In the genomic region with DNA sequence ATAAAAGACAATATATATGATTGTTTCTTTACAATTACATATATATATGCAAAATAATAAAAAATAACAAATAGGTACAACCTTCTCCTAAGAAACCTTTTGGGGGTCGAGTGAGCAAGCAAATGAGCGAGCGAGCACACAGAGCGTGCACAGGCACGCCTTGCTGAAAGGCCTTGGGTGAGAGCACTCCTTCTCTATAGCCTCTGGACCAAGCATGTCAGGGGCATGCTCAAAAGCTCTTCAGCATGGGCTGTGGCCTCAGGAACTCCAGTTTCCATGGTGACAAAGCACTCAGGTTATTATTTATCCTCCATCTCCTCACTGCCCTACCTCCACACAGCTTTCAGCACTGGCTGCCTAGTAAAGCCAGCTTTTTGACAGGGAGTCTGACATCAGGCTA, we compare ENCODE assay signal across 17 mouse cellular contexts. TPM values are rescaled to one million over a fixed set of nuclear protein-coding genes. Genes with fewer than 3 reads are reported as not detected.
DNase-seq lines count a peak whose midpoint lies in the region; ATAC-seq and TF ChIP-seq lines count a peak whose summit lies in the region.
"Had no signal": no experiment of that assay in that cellular context is flagged by ENCODE, and none has a peak within 500 bp of the region (broad histone marks: within the 10 kb centered on the region; RNA-seq: fewer than 3 reads in every experiment).

No protein-coding gene starts in this region.

- no peaks in the 10 kb centered on the region for H3K9me3 ChIP-seq in lung, embryonic 14.5 days (ENCODE audit: low read depth, low read length)
- no peaks in the 10 kb centered on the region for H3K9me3 ChIP-seq in embryonic facial prominence, embryonic 12.5 days
- no peaks in the 10 kb centered on the region for H3K9me3 ChIP-seq in midbrain, embryonic 15.5 days
- H3K9me3 ChIP-seq: hindbrain, embryonic 15.5 days; stomach, embryonic 15.5 days had no signal

- H3K4me2 ChIP-seq in lung, embryonic 14.5 days: no peak overlapping the region
- no peak overlapping the region for H3K4me2 ChIP-seq in embryonic facial prominence, embryonic 12.5 days (replicated peaks)
- H3K4me2 ChIP-seq in midbrain, embryonic 15.5 days: no peak overlapping the region
- H3K4me2 ChIP-seq: hindbrain, embryonic 15.5 days; stomach, embryonic 15.5 days had no signal

- TF ChIP-seq CTCF in lung, embryonic 14.5 days (IDR thresholded peaks at IDR 0.05; ENCODE audit: low read depth): no peak

- no peak overlapping the region for H3K4me3 ChIP-seq in lung, embryonic 14.5 days (ENCODE audit: low read depth, low read length)
- H3K4me3 ChIP-seq in embryonic facial prominence, embryonic 12.5 days: no peak overlapping the region
- H3K4me3 ChIP-seq in midbrain, embryonic 15.5 days: no peak overlapping the region
- H3K4me3 ChIP-seq: hindbrain, embryonic 15.5 days; layer of hippocampus, adult 2 months; left cerebral cortex, adult 2 months; stomach, embryonic 15.5 days had no signal

- ATAC-seq in lung, embryonic 14.5 days (ENCODE audit: insufficient read depth): peak; percentile 75
- ATAC-seq in embryonic facial prominence, embryonic 12.5 days (ENCODE audit: insufficient number of reproducible peaks, insufficient read depth, low FRiP score, low TSS enrichment): peak; percentile 64; the same call in 1 of the 2 replicates
- peak; percentile 60 for ATAC-seq in midbrain, embryonic 15.5 days (replicated peaks)

- H3K4me1 ChIP-seq in lung, embryonic 14.5 days (ENCODE audit: insufficient read depth): no peaks in the 10 kb centered on the region
- H3K4me1 ChIP-seq in embryonic facial prominence, embryonic 12.5 days: 0 out of 2 replicates have a peak, but pooled peaks cover 4% of the 10 kb centered on the region
- peaks cover 8% of the 10 kb centered on the region; the same call in 1 of the 2 replicates for H3K4me1 ChIP-seq in midbrain, embryonic 15.5 days
- H3K4me1 ChIP-seq: stomach, embryonic 15.5 days had no signal

- no peak overlapping the region for H3K27ac ChIP-seq in lung, embryonic 14.5 days (ENCODE audit: low read depth)
- H3K27ac ChIP-seq in embryonic facial prominence, embryonic 12.5 days: no peak overlapping the region
- H3K27ac ChIP-seq in midbrain, embryonic 15.5 days: peak overlapping the region; percentile 58; the same call in 1 of the 2 replicates
- H3K27ac ChIP-seq: hindbrain, embryonic 15.5 days; layer of hippocampus, adult 2 months; left cerebral cortex, adult 2 months; stomach, embryonic 15.5 days had no signal

- peak; percentile 23 for DNase-seq in embryo, embryonic 10.5 days (ENCODE audit: low spot score)
- DNase-seq in embryo, embryonic 11 days: no peak
- peak; percentile 67 for DNase-seq in lung, embryonic 14.5 days
- no peak for DNase-seq in lung, postnatal 4 days
- DNase-seq in kidney, adult 18-20 months: no peak
- DNase-seq in urinary bladder, adult 18-20 months (ENCODE audit: low spot score in 2 of 2): no peak
- DNase-seq: adrenal gland, postnatal 14 days; cerebellum, adult 9-11 months; kidney, adult 9 months; thymus, postnatal 14 days had no signal

- WGBS in lung, embryonic 14.5 days: 69% methylated on average over 5 of the region's 5 CpGs
- WGBS in embryonic facial prominence, embryonic 12.5 days: 75% methylated on average over 5 of the region's 5 CpGs
- WGBS in midbrain, embryonic 15.5 days: 74% methylated on average over 5 of the region's 5 CpGs

- H3K36me3 ChIP-seq in lung, embryonic 14.5 days (ENCODE audit: insufficient read depth): peaks cover 36% of the 10 kb centered on the region; the same call in 1 of the 2 replicates
- H3K36me3 ChIP-seq in embryonic facial prominence, embryonic 12.5 days: peaks cover 29% of the 10 kb centered on the region
- no peaks in the 10 kb centered on the region for H3K36me3 ChIP-seq in midbrain, embryonic 15.5 days (replicated peaks)
- H3K36me3 ChIP-seq: hindbrain, embryonic 15.5 days had no signal

- H3K27me3 ChIP-seq in lung, embryonic 14.5 days (ENCODE audit: insufficient read depth, low read length): no peaks in the 10 kb centered on the region
- H3K27me3 ChIP-seq in embryonic facial prominence, embryonic 12.5 days: no peaks in the 10 kb centered on the region
- H3K27me3 ChIP-seq in midbrain, embryonic 15.5 days (replicated peaks): no peaks in the 10 kb centered on the region
- H3K27me3 ChIP-seq: hindbrain, embryonic 15.5 days; stomach, embryonic 15.5 days had no signal

- H3K9ac ChIP-seq in lung, embryonic 14.5 days: no peak overlapping the region
- no peak overlapping the region for H3K9ac ChIP-seq in embryonic facial prominence, embryonic 12.5 days
- no peak overlapping the region for H3K9ac ChIP-seq in midbrain, embryonic 15.5 days
- H3K9ac ChIP-seq: hindbrain, embryonic 15.5 days; stomach, embryonic 15.5 days had no signal

RNA-seq across cellular contexts. Expression of gene Slit1, which starts 23.2 kb away (rescaled TPM):
- 0.08 and 0.24 TPM in 2 replicates for polyA plus RNA-seq in lung, embryonic 14.5 days (2014; fragmentation: Nextera tagmentation; extraction: Ambion mirVana)
- polyA plus RNA-seq in embryonic facial prominence, embryonic 12.5 days (2016; fragmentation: Nextera tagmentation; extraction: Ambion mirVana): 1.4 and 1.9 TPM in 2 replicates
- polyA plus RNA-seq in midbrain, embryonic 15.5 days (2015; fragmentation: Nextera tagmentation; extraction: Ambion mirVana): 23.9 and 26.7 TPM in 2 replicates
- polyA plus RNA-seq: heart, embryonic 14.5 days had no signal

RNA-seq across cellular contexts. Expression of gene Arhgap19, which starts 35.2 kb away (rescaled TPM):
- 39.2 and 40.9 TPM in 2 replicates for polyA plus RNA-seq in lung, embryonic 14.5 days (2014; fragmentation: Nextera tagmentation; extraction: Ambion mirVana)
- polyA plus RNA-seq in embryonic facial prominence, embryonic 12.5 days (2016; fragmentation: Nextera tagmentation; extraction: Ambion mirVana): 32.9 and 33.1 TPM in 2 replicates
- 5.2 and 6.2 TPM in 2 replicates for polyA plus RNA-seq in midbrain, embryonic 15.5 days (2015; fragmentation: Nextera tagmentation; extraction: Ambion mirVana)

Comparison
In these comparisons a context has a peak if more than half of its experiments do, and no peak if none do; other contexts are left out.
1. DNase-seq: peak in embryo, embryonic 10.5 days (single experiment) and lung, embryonic 14.5 days (single experiment); none in embryo, embryonic 11 days (single experiment), lung, postnatal 4 days (0 of 2), kidney, adult 18-20 months (single experiment) and urinary bladder, adult 18-20 months (0 of 2).
2. Peak in every context shown above with its lines, with median percentiles within 50 percentile points of each other: ATAC-seq.